Mouse (Mus musculus) CD4-positive, CD25-positive, alpha-beta regulatory T cell, adult 2 months (primary cell): ENCODE results near the gene Ppt2.
A peak's percentile ranks its signal among the peaks of the same experiment; 100 is the strongest.

Experiments used
- DNase-seq: peaks from one replicate; pipeline ENCODE4 v3.0.0-alpha.2; 2012; ENCODE audit warnings: low read depth, low spot score

The Ppt2 gene

DNA sequence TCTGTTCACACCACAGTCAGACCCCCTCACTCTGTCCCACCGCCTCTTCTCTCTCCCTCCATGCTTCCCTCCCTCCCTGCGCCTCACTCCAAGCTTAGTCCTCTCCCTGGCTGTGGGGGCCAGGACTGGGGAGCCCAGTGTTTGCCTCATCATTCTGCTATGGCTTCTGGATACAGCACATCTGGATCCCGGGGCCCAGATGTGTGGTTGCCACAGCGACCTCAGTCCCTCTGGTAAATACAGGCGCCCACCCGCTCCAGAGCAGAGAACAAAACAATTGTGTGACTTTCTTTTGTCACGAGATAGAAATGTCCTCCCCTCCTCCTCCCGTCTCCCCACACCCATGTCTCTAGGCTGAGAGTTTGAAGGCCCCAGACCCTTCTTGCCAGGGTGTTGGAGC is 28.4 kb upstream of the Ppt2 start:
- DNase-seq: no peak

DNA sequence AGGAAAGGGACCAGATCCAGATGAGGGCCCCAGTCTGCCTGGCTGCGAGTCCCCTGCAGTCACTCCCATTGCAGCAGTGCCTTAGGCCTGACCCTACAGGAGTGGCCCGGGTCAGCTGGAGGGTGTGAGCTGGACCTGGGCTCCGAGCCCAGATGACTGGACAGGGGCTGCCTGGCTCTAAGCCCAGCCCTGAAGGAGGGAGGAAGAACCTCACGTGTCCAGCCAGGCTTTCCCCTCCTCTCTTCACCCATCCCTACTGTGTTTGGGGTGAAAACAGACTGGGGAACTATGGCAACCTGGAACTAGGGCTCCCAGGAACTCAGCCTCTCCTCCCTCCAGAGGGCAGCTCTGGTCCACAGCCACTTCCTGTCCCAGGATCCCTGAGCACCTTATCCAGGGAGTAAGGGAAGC is 27.3 kb upstream of the Ppt2 start:
- DNase-seq: no peak

DNA sequence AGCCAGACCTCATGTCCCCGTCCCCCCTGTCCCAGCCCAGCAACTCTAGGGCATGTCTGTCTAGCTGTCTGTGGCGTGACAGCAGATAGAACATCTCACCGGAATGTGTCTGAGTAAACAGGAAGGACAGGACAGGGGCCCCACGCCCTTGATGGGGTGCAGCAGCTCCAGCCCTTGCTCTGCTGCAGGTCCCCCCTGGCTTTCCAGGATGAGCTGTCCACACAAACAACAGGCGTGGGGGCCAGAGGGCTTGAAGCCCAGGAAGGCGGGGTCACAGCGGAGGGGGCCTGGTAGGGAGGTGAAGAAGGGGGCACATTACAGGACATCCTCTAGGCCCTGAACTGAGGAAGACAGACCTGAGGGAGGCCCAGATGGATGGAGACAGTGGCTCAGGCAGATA is 26.9 kb upstream of the Ppt2 start:
- DNase-seq: no peak

DNA sequence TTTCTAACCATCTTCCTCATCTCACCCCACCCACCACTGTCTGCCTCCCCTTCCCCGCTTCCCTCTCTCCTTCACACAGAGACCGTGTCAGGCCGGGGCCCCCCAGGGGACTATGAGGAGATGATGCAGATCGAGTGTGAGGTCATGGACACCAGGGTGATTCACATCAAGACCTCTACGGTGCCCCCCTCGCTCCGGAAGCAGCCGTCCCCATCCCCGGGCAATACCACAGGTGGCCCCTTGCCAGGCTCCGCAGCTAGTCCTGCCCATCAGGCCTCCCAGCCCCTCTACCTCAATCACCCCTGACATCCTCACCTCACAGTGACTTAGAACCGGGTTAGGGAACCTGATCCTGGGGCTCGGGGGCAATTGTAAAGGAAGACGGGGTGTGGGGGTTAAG is 26.1 kb upstream of the Ppt2 start:
- no peak for DNase-seq

DNA sequence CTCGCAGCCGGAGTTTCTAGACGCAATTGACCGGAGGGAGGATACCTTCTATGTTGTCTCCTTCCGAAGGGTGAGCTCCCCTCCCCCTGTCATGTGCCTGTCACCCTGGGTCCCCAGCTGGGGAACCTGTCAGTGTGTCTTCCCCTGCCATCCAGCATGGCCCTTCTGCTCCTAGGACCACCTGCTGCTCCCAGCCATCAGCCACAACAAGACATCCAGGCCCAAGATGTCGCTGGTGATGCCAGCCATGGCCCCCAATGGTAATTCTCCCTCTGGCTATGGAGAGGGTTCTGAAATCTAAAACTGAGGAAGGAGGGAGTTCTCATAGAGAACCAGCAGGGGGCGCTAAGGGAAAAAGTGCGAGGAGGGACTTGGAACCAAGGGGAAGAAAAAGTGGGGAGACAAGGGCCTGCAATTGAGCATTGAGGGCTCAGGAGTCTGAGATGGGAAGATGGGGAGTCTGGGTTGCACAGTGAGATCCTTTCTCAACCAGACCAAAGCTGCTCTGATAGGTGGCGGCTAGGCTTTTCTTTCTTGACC is 25.5 kb upstream of the Ppt2 start:
- DNase-seq: peak; percentile 71

DNA sequence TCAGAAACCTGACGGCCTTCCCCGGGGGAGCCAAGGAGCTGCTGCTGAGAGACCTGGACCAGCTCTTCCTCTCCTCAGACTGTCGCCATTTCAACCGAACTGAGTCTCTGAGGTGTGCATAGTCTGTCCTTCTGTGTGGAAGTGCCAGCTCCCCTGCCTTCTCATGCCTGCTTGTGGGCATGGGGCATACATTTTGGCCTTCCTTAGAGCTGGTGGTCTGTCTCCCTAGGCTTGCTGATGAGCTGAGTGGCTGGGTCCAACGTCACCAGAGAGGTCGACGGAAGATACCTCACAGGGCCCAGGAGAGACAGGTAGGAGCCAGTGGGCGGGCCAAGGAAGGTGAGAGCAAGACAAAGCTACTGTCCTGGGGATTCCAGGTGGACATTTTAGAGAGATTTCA is 24.7 kb upstream of the Ppt2 start:
- DNase-seq: no peak

DNA sequence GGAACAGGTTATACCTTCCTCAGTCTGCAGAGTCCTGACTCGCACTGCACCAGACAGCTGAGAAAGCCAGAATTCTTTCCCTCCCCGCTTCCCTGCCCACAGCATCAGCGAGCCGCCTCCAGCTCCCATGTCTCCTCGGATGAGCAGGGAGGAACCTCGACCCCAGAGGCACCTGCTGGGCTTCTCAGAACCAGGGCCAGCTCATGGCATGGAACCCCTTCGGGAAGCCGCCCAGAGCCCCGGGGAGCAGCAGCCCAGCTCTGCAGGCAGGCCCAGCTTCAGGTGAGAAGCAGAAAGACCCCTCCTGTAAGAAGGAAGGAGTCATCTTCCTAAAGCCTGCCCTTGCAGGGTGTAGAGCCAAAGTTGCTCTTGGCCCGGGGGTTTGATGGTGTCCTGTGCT is 24.2 kb upstream of the Ppt2 start:
- no peak for DNase-seq

DNA sequence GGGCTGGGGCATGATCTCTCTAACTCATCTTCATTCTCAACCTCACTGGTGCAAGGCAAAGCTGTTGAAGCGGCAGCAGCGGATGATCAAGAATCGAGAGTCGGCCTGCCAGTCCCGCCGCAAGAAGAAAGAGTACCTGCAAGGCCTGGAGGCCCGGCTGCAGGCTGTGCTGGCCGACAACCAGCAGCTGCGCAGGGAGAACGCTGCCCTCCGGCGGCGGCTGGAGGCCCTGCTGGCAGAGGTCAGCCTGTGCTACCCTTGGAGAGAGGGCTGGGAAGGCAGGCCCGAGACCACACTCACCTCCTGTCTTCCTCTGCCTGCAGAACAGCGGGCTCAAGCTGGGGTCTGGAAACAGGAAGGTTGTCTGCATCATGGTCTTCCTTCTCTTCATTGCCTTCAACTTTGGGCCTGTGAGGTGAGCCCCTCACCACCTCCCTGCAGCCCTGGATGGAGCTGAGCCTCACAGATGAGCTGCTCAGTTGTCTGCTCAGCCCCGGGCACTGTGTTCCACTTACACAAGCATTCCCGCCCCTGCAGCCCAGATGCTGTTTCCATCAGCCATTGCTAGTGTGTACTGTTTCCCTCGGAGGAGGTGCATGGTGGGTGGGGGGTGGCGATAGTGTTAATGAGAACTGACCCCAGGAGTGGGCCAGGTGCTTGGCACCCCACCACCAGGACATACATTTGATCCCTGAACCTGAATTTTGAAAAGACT is 23.4 kb upstream of the Ppt2 start:
- DNase-seq: peak; percentile 61

DNA sequence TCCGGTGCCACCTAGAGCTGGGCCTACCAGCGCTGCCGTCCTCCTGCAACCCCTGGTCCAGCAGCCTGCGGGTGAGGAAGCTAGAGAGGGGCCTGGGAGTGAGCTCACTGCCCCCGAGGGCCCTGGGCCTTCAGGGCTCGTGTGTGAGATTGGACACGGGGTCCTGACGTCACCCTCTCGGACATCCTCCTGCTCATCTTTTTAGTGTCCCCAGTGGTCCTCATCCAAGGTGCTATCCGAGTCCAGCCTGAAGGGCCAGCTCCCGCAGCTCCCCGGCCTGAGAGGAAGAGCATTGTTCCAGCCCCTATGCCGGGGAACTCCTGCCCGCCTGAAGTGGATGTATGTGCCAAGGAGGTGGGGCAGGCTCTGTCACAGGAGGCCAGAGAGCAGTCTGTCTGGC is 22.5 kb upstream of the Ppt2 start:
- DNase-seq: no peak

DNA sequence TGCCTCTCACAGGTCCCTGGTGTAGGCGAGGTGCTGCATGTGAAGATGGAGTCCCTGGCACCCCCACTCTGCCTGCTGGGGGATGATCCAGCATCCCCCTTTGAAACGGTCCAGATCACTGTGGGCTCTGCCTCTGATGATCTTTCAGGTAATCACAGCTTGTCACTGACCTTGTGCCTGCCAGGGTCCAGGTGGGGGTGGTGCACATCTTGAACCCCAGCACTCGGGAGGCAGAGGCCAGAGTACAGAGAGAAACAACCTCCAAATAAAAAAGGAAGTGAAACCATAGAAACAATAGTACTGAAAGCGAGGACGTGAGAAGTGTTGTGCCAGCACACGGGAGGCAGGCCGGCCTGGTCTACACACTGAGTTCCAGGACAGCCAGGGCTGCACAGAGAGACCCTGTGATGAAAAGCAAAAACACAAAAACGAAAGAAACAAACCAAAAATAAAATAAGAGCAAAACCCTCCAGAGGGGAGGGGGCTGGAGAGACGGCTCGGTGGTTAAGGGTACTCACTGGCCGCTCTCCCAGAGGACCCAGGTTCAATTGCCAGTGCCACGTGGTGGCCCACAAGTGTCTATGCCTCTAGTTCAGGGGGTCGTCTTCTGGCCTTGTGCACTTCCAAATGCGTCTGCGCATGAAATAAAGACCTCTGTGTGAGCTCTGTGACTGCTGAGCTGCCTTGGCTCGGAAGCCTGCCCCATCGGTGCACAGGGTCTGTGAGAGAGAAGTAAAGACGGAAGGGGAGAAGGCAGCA is 21.0 kb upstream of the Ppt2 start:
- no peak for DNase-seq

DNA sequence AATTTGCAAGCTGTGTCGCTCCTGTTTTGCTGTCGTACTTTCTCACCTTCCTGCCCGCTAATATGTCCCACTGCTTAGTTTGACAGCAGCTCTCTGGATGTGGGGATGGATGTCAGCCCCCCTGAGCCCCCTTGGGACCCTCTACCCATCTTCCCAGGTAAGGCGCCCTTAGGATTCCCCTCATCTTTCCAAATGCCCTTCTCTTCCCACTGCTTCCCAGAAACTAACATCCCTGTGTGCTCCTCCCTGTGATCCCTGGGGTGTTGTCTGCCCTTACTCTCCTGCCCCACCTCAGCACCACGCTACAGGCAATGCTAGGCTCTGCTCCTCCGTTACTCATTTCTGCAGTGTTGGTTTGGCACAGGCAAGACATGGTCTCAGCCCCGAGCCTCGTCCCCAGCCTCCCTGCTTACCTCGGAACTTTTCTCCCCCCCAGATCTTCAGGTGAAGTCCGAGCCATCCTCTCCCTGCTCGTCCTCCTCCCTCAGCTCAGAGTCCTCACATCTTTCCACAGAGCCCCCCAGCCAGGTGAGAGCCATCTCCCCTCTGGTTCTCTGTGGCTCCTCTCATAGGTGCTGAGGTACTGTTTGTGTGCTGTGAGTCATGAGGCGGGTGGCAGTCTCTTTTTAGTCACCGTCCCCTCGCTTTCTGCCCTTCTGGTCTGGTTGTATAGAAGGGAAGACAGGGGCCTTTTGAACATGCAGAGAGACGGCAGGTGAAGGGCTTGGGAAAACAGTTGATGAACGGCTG is 20.0 kb upstream of the Ppt2 start:
- DNase-seq: no peak

DNA sequence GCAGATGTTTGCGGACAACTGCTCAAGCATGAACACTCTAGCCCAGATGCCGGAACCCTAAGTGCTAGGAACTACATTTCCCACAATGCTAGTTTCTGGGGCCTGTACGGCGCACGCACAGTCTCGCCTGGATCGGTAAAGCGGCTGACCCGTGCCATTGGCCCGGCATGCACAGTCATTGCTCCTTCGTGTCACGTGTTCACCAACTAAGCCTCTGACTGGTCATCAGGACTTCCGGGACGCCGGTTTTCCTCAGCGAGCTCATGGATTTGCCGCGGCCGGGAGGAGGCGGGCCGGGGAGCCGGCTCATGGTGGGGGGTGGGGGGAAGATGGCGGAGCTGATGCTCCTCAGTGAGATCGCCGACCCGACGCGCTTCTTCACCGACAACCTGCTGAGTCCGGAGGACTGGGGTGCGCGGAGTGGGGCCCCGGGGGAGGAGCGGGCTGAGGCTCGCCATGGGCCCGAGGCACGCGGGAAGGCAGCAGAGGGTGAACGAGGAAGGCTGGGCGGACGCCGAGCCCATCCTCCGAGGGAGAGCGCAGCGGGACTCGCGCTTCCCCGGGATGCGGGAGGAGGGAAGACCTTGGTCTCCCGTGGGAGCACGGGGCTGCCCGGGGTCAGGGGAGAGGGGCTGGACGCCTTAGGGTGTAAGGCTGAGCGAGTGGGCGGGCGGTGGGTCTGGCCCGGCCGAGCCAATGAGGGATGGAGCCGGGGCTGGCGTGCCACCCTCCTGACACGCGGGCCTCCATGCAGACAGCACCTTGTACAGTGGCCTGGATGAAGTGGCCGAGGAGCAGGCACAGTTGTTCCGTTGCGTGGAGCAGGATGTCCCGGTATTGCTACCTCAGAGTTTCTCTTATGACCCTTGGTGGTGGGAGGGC is 18.8 kb upstream of the Ppt2 start, which contains the start of gene Atf6b:
TSS of gene Atf6b (plus strand) at position 241 of the 882 bp plus-strand sequence.
- peak; percentile 98 for DNase-seq

DNA sequence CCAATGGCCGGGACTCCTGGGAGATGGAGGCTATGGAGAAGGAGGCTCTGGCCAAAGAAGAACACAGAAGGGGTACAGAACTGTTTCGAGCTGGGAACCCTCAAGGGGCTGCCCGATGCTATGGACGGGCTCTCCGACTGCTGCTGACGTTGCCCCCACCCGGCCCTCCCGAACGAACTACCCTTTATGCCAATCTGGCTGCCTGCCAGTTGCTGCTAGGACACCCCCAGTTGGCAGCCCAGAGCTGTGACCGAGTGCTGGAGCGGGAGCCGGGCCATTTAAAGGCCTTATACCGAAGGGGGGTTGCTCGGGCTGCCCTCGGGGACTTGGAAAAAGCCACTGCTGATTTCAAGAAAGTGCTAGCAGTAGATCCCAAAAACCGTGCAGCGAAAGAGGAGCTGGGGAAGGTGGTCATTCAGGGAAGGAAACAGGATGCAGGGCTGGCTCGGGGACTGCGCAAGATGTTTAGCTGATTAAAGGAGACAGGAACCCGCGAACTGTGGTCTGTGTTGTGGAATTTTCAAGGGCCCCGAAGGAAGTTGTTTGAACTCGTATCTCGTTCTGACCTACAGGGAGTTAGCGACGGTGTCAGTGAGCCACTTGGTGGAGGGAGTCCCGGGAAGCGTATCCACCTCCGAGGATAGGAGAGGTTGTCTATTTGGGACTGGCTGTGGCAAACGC is 17.7 kb upstream of the Ppt2 start:
- no peak for DNase-seq

DNA sequence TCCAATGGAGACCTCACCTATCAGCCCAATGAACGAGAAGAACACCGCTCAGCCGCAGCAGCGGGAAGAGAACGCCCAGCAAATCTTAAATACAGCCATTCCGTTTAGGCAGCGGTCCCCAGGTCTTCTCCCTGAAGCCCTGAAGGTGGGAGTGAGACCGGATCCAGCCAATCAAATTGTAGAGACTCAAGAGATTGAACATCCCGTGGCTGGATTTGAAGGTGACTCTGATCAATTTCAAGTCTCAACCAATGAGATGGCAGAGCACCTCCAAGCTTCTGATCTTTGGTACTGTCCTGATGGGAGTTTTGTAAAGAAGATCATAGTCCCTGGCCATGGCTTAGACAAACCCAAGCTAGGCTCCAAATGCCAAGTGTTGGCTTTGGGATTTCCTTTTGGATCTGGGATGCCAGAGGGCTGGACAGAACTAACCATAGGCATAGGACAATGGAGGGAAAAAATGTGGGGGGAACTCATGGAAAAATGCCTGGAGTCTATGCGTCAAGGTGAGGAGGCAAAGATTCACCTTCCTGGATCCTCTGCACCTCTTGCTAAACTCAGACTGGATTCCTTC is 17.0 kb upstream of the Ppt2 start:
- no peak for DNase-seq

DNA sequence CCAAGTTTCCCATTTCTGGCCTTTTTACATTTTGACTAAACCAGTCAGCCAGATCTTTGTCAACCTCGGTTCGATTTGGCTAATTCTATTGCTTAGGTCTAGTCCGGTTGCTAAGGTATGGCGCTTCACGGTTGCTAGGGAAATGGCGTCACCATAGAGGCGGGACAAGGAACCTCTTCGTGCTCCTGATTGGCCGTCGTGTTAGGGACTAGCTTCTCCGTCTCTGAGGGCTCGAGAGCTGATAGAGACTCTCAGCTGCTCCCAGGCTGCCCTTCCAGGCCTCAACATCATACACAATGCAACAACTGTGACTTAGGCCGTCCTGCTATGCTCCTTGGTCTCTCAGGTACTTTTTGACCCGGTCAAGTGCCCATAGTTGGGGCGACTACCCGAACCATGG is 16.3 kb upstream of the Ppt2 start, which contains the start of gene Fkbpl:
TSS of gene Fkbpl (plus strand) at position 157 of the 400 bp plus-strand sequence.
- peak; percentile 98 for DNase-seq

DNA sequence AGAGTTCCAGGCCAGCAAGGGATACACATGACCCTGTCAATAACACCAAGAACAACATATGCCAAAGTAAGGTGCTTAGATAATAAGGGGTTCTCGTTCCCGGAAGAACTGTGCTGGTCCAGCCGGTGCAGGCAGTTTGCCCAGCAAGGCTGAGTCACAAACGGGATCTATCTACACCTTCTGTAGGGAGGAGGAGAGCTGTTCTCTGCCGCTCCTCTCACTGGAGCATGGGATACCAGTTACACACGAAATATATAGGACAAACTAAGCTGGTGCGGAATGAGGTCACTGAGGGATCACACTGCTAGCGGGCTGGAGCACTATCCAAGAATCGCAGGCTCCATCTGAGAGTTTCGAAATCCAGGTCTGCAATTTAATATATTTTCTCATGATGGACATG is 15.6 kb upstream of the Ppt2 start:
- no peak for DNase-seq

DNA sequence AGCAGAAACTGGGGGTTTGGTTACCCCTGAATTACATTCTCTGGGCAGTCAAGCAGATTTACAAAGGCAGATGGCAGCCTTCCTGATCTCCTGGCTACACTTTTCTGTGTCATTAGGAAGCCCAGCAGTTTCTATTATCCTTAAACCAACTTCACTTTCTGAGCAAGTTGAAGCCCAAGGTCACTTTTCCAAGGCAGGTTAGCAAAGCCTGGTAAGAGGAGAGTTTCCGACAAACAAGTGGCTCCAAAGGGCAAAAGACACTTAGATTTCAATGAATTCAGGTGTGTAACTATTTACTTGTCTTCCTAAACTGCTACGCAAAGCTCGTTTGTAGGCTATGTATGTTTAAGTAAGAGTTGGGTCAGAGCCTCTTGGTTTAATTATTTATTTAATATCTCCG is 15.1 kb upstream of the Ppt2 start:
- DNase-seq: no peak

DNA sequence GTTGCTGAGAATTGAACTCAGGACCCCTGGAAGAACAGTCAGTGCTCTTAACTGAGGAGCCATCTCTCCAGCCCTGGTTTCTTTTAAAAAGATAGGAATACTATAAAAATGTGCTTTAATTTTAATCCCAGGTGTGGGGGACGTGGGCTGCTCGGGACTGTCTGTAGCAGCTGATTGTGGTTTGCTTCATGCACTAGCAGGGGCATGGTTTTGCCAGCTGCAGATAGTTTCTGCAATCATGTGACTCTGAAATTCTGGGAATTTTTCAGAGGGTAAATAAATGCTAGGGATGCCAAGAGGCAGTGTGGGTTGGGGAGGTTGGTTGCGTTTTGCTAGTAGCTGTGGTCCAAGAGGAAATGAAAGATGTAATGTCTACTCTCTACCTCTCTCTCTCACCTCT is 13.6 kb upstream of the Ppt2 start:
- no peak for DNase-seq

DNA sequence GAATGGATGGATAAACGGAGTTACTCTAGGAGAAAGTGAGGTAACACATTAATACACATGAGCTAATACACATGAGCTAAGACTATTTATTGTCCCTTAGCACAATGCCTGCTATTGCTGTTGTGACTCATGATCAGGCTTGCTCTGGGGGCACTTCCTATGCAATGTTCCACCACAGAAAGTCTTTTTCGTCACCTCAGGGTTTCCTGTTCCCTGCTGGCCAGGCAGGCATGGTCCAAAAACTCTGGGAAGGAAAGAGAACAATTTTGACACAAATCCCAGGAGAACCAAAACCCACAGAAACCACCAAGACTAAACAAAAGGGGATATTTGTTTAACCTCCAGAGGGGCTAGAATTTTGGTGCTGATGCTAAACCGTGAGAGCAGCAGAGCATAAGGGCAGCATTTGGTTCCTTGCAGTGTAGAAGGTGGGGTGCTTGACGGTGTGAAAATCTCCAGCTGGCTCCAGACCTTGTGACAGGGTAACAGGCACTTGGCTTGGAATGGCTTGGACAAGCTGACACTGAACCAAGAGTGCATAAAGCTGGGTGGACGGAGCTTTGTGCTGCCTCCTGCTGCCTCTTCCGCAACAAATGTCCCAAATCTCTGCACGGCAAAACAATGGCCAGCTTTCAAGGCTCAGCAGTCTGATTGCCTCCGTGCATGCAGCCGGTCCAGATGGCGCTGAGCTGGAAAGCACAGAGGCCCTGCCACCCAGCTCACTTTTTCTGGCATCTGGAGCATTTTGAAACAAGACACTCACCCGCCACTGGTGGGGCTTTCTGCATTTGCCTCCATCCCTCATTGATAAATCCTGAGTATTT is 12.7 kb upstream of the Ppt2 start:
- no peak for DNase-seq
